Mouse (Mus musculus) ES-Bruce4 (cell line): ENCODE measurements around the gene Galm. TPM values are rescaled to one million over a fixed set of nuclear protein-coding genes. Genes with fewer than 3 reads are reported as not detected.

Experiments used
- H3K27ac ChIP-seq: 2 replicates; pipeline ENCODE4 v1.5.1; 2012; ENCODE audit warnings: low read length, inconsistent platforms; ENCODE audit not compliant: insufficient read depth
- H3K27me3 ChIP-seq: 2 replicates; pipeline ENCODE4 v1.6.1; 2012; ENCODE audit warnings: mild to moderate bottlenecking, low read length, inconsistent platforms; ENCODE audit not compliant: control insufficient read depth, poor library complexity, insufficient read depth, severe bottlenecking
- H3K36me3 ChIP-seq: 2 replicates; pipeline ENCODE4 v1.6.1; 2012; ENCODE audit warnings: inconsistent platforms, mild to moderate bottlenecking, low read length, moderate library complexity; ENCODE audit not compliant: control insufficient read depth, poor library complexity, insufficient read depth, severe bottlenecking
- H3K4me1 ChIP-seq: one replicate; pipeline ENCODE4 v1.8.1; 2011; ENCODE audit warnings: low read length; ENCODE audit not compliant: control insufficient read depth, insufficient read depth
- H3K4me3 ChIP-seq: 2 replicates; pipeline ENCODE4 v1.5.1; 2011; ENCODE audit warnings: low read depth, mild to moderate bottlenecking, low read length
- H3K9ac ChIP-seq: 2 replicates; pipeline ENCODE4 v1.6.1; 2012; ENCODE audit warnings: low read depth, mild to moderate bottlenecking, inconsistent platforms; ENCODE audit not compliant: poor library complexity, severe bottlenecking
- H3K9me3 ChIP-seq: replicated peaks from 2 replicates; pipeline ENCODE4 v1.6.1; 2012; ENCODE audit warnings: mild to moderate bottlenecking, low read length, inconsistent platforms; ENCODE audit not compliant: control insufficient read depth, poor library complexity, insufficient read depth, severe bottlenecking
- CTCF ChIP-seq: IDR thresholded peaks from one replicate; pipeline ENCODE4 v1.8.1; 2011; ENCODE audit warnings: low read depth, low read length
- EP300 ChIP-seq: IDR thresholded peaks from 2 replicates; pipeline ENCODE4 v1.6.1; 2011; ENCODE audit warnings: low read depth, low read length; ENCODE audit not compliant: insufficient read depth
- POLR2A ChIP-seq: IDR thresholded peaks from one replicate; pipeline ENCODE4 v1.8.1; 2011; ENCODE audit warnings: low read length; ENCODE audit not compliant: insufficient read depth
- polyA plus RNA-seq: library from polyadenylated mRNA; stranded (reverse); fragments of >200 nt; gene quantifications from 2 replicates; pipeline ENCODE4 v1.2.4, GENCODE M21; 2011; ENCODE audit warnings: low read depth; ENCODE audit not compliant: missing spikeins, insufficient read depth, insufficient read length

Galm gene
- polyA plus RNA-seq, 1 experiment, result 15.1 TPM

GRCm38 (mm10) chr17:80234376-80234775 is 107.1 kb downstream of the Galm start:
- Histone ChIP-seq H3K9ac (no peak overlapping the region), H3K4me3 (no peak overlapping the region), H3K27me3 (no peaks in the 10 kb centered on the region), H3K36me3 (peaks cover under 1% of the 10 kb centered on the region; the same call in 1 of the 2 replicates), H3K4me1 (peaks cover 4% of the 10 kb centered on the region), H3K27ac (no peak overlapping the region), H3K9me3 (no peaks in the 10 kb centered on the region)
- TF ChIP-seq POLR2A (no peak), EP300 (no peak), CTCF (no peak)

Other genes with a start within 250 kb of the Galm start
- gene Atl2, start 231.3 kb upstream of the Galm start, polyA plus RNA-seq, result 86.2 and 91.1 TPM in 2 replicates
- 73.4 and 77.4 TPM in 2 replicates for gene Hnrnpll, start 65.1 kb upstream of the Galm start, polyA plus RNA-seq
- gene Srsf7, start 79.8 kb downstream of the Galm start, polyA plus RNA-seq, result 328 and 372 TPM in 2 replicates
- gene Ttc39d, start 80.0 kb downstream of the Galm start, polyA plus RNA-seq, result not detected in 2 replicates
- gene Gemin6, start 97.0 kb downstream of the Galm start, polyA plus RNA-seq, result 45.8 and 52.8 TPM in 2 replicates
- 7.5 and 8.0 TPM in 2 replicates for gene Morn2, start 162.7 kb downstream of the Galm start, polyA plus RNA-seq
- gene Dhx57, start 163.0 kb downstream of the Galm start, polyA plus RNA-seq, result 19.7 and 26.4 TPM in 2 replicates
- not detected in 2 replicates for gene Arhgef33, start 179.9 kb downstream of the Galm start, polyA plus RNA-seq
- not detected in 2 replicates for gene Gm10190, start 246.1 kb downstream of the Galm start, polyA plus RNA-seq